Mouse (Mus musculus) E14TG2a.4 (cell line): ENCODE measurements around the gene Tspan8.

ENCODE experiments used
- CTCF ChIP-seq: conservative IDR thresholded peaks from 2 replicates; pipeline ENCODE4 v1.5.1; 2014; ENCODE audit warnings: low read length
- NANOG ChIP-seq: IDR thresholded peaks from 2 replicates; pipeline ENCODE4 v1.6.1; 2014; ENCODE audit warnings: borderline replicate concordance, low read length, mixed read lengths

DNA sequence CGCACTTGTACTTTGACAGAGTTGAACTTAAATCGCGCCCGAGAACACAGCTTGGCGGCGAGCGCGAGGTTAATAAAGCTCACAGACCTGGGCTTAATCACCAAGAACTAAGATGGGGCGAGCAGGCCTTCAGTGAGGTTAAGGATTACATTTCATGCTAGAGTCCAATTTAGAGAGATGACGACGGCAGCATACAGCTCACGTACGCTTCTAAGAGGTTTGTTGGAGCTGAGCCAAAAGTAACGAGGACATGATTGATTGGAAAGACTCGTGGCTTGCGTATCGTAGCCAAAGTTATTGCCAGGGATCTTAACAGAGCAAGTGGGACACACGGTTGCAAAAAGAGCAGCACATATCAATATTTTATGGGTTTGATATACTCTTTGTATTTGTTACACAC lies 30.3 kb downstream of the Tspan8 start:
- TF ChIP-seq CTCF (no peak), NANOG (no peak)
